Mouse (Mus musculus): ENCODE measurements at regions not wholly inside any gene's neighbourhood (a gene's known extent, or its start where the extent isn't known, plus 50 kb on each side); places are given as distances from the start of the nearest gene placed in this dataset.
A peak's percentile ranks its signal among the peaks of the same experiment; 100 is the strongest.

DNA sequence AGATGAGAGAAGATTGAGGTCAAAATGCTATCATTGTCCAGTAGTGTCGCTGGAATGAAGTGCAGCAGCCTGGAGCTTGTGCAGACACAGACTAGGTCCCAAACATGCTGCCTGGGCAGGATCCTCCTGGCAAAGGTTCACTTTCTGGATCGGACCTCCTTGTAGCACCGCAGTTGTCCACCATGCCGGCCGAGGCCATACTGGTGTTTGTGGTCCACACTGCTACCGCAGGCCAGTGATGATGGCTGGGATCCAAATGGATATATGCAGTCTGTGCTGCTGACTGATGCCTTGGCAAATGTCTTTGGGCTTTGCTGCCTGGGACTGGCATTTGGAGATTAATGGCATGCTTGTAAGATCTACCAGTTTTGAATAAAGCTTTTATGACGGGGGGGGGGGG is 174.5 kb upstream of the Tas2r134 start:
- intact Hi-C loops (cut with DNase I) = no loop called here
- DNase-seq = peak; percentile 56

DNA sequence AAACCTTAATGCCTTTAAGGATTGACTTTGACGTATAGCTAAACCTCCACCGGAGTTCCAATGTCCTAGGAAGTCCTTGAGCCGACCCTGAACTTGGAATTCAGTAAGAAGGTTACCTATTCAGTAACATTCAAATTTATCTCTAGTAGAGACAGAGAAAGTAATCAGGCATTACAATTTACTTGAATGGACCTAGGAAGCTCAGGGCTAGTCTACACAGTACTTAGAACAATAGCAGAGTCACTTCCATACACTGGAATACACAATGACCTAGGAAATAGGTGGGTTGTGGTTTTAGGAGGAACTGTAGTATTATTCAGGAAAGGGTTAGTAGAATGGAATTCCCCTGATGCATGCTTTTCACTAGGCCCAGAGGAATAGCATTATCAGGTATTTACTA is 179.2 kb upstream of the Tas2r134 start:
- intact Hi-C loops (cut with DNase I) = no loop called here
- no peak for DNase-seq

DNA sequence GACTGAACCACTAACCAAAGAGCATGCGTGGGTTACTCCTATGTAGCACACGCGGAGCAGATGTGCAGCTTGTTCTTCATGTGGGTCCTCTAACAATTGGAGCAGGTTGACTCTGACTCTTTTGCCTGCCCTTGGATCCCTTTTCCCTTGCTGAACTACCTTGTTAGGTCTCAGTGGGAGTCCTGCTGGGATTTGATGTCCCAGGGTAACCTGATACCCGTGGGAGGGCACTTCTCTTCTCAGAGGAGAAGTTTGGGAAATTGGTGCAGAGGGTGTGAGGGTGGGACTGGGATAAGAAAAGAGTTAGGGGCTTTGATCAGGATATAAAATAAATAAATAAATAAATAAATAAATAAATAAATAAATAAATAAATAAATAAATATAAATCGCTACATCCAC is 179.7 kb upstream of the Tas2r134 start:
- no peak for DNase-seq
- intact Hi-C loops (cut with DNase I) = no loop called here

DNA sequence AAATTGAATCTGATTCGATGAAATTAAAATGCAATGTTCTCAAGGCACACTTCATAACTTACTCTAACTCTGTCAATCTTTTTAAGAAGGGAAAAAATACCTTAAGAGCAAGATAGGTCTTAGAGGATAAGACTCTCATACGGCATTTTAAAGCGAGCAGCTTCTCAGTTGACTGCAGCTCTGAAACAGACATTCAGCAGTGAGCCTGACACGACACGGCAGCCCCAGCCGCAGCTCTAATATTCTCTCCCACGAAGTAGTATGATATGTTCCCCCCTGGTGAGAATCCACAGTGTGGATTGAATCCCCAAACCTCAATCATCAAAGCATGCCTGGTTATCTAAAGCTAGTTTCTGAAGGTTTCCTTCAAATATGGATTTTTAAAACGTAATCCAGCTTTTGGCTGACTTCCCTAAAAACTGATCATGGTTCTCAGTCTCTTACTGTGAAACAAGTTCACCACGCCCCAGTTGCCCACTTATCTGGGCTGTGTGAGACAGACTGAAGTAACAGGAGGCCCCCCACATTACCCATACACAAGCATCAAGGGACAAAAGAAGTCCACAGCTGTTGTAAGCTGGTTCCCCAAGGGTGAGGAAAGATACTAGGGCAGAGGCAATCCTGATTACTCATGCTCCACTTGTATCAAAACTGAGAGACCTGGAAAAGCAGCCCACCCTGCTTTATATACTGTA is 182.8 kb upstream of the Tas2r134 start:
- no peak for DNase-seq
- intact Hi-C loops (cut with DNase I) = no loop called here

DNA sequence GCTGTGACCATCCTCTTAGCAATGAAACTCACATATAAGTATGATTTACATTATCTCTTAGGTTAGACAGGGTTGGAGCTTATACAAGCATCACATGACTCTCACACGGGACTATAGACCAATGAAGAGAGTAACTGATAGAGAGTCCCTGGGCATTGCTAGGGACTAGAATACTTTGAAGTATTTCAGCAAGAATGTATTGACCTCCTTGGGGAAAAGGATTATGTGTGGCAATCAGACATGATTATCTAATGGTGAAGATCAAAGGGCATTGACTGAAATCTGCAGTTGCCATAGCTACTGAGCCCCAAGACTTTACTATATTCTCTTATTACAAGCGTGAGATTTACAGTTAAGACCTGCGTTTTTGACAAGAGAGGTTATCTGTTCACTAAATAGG is 183.4 kb upstream of the Tas2r134 start:
- DNase-seq = no peak
- intact Hi-C loops (cut with DNase I) = no loop called here

DNA sequence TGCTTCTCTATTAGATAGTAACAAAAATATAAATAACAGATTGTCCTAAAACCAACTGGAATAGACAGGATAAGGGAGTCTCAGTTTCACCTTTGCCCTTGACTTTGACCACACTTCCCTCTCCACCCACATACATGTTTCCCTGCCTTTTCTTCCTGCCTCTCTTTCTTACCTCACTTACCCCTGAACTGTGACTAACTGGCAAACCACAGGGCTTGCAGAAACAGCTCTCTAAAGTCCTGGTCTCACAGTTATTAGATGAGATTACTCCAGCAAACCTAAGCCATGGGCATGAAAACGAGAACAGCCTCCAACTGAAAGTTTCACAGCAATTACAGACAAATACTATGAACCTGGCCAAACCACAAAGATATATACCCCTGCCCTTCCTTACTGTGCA is 188.3 kb upstream of the Tas2r134 start:
- DNase-seq = no peak
- intact Hi-C loops (cut with DNase I) = no loop called here

DNA sequence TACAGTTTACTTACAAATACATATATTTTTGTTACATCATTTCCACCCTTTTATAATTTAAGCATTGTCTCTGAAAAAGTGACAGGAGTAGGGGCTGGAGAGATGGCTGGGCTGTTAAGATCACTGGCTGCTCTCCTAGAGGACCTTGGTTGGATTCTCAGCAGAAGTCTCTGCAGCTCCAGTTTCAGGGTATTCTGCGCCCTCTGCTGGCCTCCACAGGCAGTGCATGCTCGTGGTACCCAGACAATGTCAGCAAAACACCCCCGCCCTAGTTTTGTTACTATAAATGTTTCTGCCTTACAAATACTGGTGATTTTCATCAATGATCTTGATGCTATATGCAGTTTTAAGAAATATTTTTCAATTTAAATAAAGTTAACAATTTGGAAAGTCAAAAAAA is 190.7 kb upstream of the Tas2r134 start:
- intact Hi-C loops (cut with DNase I) = no loop called here
- DNase-seq = peak; percentile 24

DNA sequence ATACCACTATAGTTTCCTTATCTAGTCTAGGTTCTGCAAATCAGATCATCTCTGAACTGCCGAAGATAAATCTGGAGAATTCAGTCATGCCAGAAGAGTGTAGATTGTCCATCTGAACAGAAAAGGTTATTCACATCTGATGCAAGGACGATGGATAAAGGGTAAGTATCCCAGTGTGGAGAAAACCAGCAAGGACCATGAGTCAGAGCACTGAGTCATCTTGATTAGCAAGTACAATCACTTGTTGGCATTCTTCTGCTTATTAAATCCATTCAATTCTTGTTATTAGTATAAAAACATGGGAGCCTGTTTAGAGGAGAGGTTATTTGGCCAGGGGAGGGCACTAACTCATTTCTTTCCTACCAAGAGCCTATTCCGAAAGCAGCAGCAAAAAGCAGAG is 195.7 kb upstream of the Tas2r134 start:
- intact Hi-C loops (cut with DNase I) = no loop called here
- no peak for DNase-seq

DNA sequence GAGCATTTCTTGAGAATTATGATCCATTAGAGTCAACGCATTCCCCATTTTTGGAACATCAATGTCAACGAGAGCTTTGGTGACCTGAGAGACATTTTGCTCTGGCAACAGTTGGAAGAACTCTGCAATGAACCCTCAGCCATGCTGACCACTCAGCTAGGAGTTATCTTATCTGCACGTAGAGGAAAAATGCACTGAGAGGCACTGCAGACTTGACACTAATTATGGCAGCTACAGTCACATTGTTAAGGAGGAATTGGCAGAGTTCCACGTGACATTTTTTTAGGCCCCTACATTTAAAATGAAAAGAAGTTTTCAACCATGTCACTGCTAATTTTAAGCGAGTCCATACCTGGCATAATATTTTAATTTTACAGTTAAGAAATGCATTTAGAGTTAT is 197.6 kb upstream of the Tas2r134 start:
- DNase-seq = no peak
- intact Hi-C loops (cut with DNase I) = no loop called here

DNA sequence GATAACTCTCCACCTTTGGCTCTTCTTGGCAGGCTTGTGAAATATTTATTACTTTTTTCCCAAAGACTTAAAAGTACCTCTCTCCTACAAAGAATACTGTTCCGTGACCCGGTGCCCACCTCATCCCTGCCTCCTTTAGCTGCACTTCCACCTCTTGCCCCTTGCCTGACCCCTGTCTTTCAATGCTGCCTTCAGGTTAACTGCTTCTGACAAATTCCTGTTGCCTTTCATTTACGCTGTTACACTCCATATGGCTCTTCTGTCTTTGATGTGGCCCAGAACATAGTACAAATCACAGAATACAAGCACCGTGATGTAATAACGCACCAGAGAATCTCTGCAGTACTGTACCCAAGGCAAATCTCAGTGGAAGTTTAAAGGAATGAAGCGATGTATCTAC is 204.9 kb upstream of the Tas2r134 start:
- intact Hi-C loops (cut with DNase I) = no loop called here

DNA sequence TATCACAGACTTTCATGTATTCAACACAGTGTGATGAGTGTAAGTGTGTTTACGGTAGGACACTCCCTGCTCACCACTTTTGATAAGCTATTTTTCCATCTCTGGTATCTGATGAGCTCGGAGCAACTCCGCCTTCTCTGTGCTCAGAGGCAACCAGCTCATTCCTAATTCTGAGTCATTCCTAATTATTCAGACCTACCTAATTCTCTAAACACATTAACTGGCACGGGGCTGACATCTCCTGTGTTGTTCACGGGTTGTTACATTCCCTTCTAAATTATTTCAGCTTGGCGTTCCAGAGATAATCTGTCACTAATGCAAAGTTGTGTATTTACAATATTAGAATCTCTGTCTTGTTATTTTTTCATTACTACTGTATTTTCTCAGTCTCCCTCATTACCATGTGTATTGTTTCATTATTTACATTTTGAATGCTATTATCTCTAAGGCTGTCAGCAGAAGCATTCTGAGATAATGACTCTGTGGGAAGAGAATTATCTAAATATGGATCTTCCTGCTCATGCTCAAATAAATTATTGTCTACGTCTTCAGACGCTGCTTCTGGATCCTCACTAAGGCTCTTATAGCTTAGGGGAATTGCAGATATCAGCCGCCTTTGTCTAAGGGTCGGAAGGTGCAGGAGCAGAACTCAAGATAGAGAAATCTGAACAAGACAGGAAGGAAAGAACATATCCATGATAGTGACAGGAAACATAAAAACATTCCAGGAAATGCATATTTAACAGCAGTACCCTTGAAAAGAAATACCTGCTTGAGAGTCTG is 209.2 kb upstream of the Tas2r134 start:
- DNase-seq = no peak

More for the DNA sequence above, 204.9 kb upstream of the Tas2r134 start:
- DNase-seq = no peak

DNA sequence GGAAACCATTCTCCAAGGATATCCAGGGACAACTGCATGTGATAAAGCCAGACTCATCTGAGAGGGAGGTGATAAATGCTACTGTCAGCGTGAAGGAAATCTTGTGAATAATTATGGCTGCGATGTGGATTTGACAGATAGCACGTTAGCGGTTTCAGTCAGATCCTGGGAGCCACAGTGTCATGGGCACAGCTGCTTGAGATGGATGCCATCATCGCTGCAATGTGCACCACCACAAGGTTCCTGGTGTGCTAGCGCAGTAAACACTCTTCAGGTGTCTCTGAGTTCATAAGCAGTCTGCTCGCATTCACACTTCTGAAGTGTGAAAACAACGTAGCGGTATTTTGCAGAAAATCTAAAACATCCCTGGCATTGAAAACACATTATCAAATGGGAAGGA is 238.9 kb upstream of the Tas2r134 start:
- no peak for DNase-seq
- intact Hi-C loops (cut with DNase I) = no loop called here

More for the DNA sequence above, 209.2 kb upstream of the Tas2r134 start:
- intact Hi-C loops (cut with DNase I) = no loop called here

DNA sequence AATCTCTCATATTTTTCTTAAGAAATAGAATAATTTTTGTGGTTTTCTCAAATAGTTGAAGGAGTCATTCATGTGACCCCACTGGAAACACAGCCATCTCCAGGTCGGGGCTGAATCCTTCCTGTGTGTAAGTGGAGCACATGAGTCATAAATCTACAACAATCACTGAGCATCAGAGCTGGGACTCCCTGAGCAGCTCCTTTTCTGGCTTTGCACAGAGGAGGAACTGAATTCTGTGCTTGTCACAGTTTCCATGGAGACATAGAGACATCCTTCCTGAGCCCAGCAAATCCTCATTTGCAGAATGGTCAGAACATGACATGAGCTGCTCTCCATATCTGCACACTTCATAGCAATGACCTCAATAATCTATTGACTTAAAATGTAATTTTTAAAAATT is 238.2 kb upstream of the Rnd3 start:
- DNase-seq = no peak
- intact Hi-C loops (cut with DNase I) = no loop called here

DNA sequence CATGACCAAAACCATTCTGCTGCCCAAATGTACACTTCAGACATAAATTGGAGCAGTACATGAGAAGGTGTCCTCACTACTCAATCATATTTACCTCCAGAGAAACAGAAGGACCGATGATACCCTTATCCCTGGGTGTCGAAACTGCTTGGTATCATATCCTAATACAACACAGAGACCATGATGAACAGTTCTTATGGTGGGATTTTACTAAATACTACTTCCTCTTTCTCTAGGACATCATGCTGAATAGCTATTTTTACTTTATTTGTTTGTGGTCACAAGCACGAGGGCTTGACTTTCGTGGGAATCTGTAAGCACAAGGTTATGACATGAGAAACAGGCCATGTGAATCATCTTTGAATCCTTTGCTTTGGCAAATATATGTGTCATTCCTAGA is 227.7 kb upstream of the Rnd3 start:
- no peak for DNase-seq
- intact Hi-C loops (cut with DNase I) = no loop called here

DNA sequence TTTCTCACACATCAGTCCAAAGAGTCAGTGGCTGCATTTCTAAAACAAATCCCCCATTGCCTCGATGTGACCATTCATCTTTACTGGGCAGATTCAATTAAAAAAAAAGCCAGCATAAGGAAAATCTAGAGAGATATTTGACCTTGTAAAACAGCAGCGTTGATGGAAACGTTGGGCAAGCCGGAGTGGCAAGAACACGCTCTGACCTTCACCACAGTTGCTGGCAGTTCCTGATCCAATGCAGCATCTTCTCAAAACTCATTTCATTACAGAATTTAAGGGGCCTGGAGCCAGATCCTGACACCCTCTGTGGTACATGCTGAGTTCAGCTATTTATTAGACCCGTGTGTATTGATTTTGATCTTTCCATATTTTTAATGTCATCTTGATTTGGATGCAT is 225.7 kb upstream of the Rnd3 start:
- intact Hi-C loops (cut with DNase I) = no loop called here
- DNase-seq = no peak

DNA sequence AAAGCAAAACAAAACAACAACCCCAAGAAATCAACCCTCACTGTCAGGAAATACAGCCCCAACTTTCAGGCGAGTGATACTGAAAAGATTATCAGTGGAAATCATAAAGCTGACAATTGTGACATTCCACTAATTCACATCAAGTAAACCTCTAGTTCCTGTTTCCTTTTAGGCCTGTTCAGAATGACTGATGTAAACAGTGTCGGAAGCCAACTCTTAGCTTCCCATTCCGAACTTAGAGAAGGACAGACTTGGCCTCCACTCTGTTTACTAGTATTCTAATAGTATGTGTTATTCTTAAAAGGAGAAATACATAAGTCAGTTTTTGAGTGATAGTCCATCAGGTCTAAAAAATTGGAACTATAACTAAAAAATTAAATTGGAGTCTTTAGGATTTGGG is 223.9 kb upstream of the Rnd3 start:
- intact Hi-C loops (cut with DNase I) = no loop called here
- DNase-seq = no peak

DNA sequence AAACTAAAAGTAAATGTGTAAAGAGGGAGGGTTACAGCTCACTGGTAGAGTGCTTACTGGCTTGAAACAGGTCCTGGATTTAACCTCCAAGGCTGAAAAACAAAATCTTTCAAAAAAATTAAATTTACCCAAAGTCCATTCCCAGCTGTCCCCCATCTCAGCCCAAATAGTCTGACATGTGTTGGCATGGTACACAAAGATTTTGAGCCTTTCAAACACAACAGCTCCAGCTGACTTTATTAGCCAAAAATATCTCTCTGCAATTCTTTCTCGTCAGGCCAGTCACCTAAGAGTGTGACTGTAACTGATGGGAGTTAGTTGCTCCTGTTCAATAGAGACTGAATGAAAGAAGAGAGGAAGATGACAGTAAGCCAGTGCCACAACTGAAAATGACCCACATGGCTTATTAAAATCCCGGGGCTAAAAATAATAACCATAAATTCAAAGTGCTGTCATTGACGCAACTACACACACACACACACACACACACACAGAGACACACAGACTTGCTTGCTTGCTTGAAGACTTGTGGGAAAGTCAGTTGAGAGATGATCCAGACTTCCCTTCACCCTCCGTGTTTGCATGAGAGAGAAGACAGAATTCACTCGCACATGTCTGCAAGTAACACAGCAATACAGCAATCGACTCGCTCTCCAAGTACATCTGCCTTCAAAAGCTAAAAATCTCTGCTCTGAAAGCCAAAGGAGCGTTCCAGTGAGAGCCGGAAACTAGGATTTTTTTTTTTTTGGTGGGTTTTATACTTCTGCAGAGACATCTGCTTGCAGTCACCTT is 214.1 kb upstream of the Rnd3 start:
- intact Hi-C loops (cut with DNase I) = no loop called here
- no peak for DNase-seq

DNA sequence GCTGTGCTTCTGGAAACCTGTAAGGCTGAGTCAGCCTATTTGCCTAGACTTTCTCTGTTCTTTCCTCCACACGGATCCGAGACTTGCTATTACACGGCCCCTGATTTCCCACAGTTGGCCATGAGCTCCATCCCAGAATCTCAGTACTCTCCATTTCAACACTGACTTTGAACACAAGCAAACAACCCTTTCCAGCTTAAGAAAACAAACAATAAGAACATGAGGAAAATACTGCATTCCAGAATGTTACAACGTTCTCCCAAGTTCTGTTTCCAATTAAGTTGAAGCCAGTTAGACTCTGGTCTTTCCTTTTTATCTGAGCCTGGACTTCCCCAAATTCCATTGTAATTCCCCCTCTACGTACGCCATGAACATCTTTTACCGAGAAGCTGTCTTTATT is 206.4 kb upstream of the Rnd3 start:
- no peak for DNase-seq
- intact Hi-C loops (cut with DNase I) = no loop called here

DNA sequence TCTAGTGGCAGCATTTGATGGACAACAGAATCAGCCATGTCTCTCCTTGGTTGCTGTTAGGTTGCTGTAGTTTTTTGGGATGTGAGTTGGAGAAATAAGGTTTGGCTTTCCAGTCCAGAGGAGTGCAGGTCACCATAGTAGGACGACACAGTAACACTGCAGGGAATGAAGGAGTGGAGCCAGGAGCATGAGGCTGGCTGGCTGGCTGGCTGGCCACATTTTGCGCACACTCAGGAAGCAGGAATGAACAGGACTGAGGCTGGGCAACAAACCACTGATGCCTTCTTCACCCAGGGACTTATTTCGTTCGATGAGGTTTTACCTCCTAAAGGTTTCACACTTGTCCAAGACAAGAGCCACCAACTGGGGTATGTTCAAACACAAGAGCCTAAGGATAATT is 205.9 kb upstream of the Rnd3 start:
- DNase-seq = no peak
- intact Hi-C loops (cut with DNase I) = no loop called here

DNA sequence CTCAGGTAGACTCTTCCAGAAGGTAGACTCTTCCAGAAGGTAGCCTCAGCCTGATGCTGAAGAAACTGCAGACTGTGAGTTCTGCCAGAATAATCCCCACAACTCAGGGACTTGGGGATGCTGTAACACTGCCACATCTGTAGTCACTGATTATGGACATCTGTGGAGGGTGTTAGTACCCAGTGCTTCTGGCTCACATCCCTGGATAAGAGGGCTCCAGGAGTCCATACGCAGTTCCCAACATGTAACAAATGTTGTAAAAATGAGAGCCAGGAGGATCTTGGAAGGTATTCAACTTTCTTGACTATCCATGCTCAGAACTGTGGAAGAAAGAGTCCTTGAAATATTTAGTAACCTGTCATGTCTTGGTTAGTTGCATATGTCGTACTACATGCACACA is 200.7 kb upstream of the Rnd3 start:
- DNase-seq = no peak
- intact Hi-C loops (cut with DNase I) = no loop called here

DNA sequence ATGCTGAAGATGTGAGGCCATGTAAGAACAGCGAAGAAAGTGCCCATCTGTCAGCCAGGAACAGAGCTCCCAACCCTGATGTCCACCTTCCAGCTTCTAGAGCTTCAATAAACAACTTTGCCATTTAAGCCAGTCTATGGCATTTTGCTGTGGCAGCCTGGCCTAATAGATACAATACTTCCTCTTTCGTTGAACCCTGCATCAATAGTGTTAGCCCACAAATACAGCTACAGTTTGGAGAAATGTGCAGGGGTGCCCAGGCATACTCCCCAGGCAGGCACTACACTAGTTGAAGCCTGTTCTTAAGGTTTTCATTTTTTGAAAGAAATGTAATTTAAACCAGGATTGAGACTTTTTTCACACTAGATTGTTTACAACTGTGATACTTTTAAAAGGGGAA is 199.9 kb upstream of the Rnd3 start:
- no peak for DNase-seq
- intact Hi-C loops (cut with DNase I) = no loop called here

DNA sequence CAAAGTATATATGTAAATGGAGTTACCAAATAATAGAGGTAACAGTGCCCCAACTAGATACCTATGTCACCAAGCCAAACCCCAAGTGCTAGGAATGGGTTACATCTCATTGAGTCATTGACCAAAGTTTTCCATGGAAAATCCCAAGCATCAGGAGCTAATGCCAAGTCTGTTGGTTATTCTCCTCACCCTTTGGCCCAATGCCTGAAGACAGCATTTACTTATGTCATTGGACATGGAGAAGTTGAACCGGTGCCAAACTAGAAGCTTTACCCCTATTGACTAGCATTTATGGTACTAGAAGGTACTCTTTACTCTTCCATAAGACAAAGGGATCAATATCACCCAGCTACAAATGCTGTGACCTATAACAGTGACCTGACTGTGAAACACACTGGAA is 198.2 kb upstream of the Rnd3 start:
- intact Hi-C loops (cut with DNase I) = no loop called here
- no peak for DNase-seq

Measured in left cerebral cortex, postnatal 4 days (tissue).